Mouse (Mus musculus): Measurements from ENCODE around the gene Krt7.

The Krt7 gene

GRCm38 (mm10) chr15:101410775-101411174, at the start of gene Krt7:
Krt7 (plus strand) TSS chr15:101411043.
- DNase-seq (ENCODE audit: low spot score in 2 of 2): no peak

DNA sequence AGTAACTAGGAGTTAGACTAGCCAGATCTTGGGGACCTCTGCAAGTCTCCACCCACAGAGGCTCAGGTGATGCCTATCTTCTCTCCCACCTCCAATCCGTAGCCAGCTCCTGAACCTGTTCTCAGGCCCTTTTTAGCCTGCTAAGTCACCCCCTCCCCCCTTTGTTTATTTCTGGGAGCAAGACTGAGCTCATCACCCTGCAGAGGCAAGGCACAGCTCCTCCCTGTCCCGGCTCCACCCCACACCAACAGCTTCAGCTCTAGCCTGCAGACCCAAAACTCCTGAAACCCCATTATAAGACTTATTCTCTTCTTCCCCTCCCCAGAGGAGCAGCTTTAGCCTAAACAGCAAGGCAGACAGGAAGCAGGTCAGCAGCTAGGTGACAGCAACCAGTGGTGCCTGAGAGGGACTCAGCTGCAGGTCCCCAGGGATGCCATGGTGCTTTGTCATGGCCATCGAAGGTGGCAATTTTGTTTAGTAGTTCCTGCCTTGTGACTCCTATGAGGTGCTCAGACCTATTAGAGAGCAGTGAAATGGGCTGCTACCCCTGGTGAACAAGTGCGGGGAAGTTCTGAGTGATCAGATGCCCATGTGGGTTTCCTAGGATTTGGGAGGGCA, 48.3 kb upstream of the Krt7 start:
- no peak for DNase-seq (ENCODE audit: low spot score in 2 of 2)

DNA sequence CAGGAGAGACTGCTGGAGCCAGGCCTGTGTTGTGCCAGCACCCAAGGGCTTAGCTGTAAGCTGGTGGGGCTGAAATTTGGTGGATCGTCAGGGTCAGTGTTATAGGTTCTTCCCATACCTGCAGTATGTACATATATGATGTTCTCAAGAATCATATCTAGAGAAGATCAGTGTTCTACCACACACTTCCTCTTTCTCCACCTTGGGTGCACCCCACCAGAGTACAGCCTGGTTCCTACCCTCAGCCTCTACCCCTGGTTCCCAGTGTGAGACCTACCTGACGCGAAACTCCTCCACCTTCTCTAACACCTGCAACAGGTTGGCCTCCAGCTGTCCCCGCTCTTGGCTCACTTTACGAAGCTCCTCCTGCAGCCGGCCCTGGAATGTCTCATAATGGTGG, 46.9 kb upstream of the Krt7 start:
- no peak for DNase-seq (ENCODE audit: low spot score in 2 of 2)

GRCm38 (mm10) chr15:101364425-101364824, 46.4 kb upstream of the Krt7 start:
- no peak for DNase-seq (ENCODE audit: low spot score in 2 of 2)

GRCm38 (mm10) chr15:101364891-101365671, 45.8 kb upstream of the Krt7 start:
- DNase-seq (ENCODE audit: low spot score in 2 of 2): no peak

DNA sequence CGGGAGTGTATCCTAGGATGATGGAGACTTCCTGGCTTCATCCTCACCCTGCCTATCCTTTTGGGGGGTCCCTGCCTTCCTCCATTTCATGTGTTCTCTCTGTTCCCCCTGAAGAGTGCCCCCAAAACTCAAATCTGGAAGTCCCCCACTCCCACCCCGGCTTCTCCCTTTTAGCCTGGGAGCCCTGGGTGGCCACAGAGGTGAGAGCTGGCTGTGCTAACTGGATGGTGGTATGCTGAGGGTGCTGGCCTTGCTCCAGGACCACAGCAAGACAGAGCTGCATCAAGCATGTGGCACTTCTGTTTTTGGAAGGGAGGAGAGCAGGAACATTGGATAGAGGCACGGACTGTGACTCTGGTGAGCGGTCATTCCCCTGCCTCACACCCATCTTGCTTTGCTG, 45.1 kb upstream of the Krt7 start:
- DNase-seq (ENCODE audit: low spot score in 2 of 2): no peak

DNA sequence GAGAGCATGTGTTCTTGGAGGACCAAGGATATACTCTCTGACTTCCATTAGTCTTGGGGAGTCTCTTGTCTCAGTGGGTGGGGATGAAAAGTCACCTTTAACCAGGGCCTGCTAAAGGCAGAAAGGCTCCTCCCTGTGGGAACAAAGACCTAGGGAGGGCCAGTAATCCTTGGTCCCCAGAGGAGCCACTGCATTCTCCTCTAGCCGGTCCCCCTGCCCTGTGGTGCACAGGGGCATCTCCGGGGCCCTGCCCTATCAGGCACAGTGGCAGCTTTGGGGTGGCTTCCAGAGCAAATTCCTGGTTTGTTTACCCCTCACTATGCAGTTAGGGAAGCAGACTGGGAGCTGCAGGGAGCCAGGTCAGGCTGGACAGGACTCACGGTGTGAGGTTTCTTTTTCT, 44.4 kb upstream of the Krt7 start:
- DNase-seq (ENCODE audit: low spot score in 2 of 2): no peak

DNA sequence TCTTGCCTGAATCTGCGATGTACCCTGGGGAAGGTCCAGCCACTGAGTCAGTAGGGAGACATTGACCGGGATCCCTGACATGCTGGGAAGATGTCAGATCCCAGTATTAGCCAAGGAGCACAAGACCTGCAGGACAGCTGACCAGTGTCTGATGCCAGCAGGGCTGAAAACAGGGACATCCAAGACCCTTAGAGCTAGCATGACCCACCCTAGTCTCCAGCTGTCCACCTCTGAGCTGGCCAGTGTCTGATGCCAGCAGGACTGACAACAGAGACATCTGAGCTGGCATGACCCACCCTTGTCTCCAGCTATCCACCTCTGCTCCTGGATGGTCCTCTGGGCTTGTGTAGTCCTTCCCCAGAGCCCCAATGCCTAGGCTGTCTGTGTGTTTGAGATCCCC, 43.9 kb upstream of the Krt7 start:
- no peak for DNase-seq (ENCODE audit: low spot score in 2 of 2)

DNA sequence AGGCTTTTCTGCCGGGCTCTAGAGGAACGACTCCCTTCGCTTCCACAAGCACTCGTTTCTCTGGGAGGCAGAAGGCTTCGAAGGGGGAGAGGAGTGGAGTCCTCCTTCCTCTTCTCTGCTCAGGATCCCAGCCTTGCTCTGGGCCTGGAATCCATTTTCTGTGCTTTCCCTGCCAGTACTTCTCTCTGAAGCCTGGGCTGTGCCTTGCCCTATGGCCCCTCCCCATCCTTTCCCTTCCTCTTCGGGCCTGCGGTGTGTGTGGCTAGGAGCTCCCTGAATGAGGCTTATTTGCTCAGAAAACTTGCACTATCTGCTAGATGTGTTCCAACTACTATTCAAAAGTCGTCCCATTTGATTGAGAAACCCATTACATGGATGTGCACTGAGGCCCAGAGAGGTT, 43.3 kb upstream of the Krt7 start:
- no peak for DNase-seq (ENCODE audit: low spot score in 2 of 2)

- no peak for DNase-seq (ENCODE audit: low spot score in 2 of 2)
Observed at GRCm38 (mm10) chr15:101368015-101368414, 42.8 kb upstream of the Krt7 start.

DNA sequence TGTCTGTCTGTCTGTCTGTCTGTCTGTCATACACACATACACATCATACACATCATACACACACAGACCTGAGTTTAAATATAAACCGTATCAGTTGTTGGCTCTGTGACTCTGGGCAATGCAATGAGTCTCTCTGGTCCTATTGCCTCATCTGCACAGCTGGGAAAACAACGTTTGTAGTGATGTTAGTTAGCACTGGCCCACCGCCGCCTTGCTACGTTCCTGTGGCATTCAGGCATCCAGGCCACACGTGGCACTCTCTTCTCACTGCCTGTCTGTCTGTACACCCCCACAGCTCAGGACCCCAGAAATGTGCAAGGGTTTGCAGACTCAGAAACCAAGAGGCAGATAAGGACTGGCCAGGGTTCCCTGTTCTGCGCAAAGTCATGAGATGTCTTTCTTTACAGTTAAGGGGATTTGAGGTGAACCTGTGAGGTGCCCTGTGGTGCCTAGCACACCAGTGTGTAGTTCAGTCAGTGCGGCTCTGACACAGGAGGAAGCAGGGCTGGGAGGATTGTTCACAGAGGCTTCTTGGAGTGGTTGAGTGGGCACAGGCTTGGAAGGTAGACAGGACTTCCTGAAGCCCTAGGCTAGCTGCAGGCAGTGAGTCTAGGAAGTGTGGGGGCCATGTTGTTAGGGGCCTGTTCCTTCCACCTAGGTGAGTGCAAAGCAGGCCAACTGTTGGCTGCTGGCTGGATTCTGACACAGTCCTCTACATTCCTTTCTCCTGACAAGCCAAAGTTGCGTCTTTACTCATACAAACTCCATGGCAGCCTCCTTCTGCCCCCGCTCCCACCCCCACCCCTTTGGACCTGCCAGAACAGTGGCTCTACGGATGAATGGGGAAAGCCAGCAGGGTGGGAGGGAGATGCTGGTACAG, 42.1 kb upstream of the Krt7 start:
- DNase-seq (ENCODE audit: low spot score in 2 of 2): no peak

DNA sequence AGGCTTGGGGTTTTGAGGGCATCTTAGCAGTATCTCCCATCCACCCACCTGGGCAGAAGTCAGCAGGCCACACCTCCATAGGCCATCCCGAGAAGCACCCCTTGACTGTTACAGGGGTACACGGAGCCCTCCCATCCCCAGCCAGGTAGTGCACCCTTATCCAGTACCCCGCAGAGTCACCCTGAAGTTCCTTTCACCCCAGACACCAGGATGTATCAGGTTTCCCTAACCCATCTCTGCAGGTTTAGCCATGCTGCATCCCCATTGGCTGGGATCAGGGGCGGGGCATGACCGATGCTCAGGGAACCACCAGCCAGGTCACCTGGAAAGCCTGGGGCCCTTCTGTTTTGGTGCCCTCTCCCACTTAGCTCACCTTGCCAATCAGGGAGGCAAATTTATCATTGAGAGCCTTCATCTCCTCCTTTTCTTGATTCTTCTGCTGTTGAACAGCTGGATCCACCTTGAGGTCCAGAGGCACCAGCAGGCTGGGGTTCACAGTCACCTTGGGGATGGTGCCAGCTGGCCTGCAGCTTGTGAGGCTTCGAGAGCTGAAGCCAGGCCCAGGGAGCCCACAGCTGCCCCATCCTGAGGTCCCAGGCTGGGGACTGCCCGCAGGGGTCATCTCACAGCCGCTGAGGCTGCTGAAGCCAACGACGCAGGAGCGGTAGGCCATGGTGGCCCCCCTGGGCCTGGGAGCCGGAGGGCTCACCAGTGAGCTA, 41.3 kb upstream of the Krt7 start:
- no peak for DNase-seq (ENCODE audit: low spot score in 2 of 2)

GRCm38 (mm10) chr15:101370101-101370911, 40.5 kb upstream of the Krt7 start, which contains the start of gene Krt80:
Krt80 (minus strand) TSS chr15:101370162.
- DNase-seq (ENCODE audit: low spot score in 2 of 2): no peak

GRCm38 (mm10) chr15:101371141-101371985, 39.5 kb upstream of the Krt7 start:
- no peak for DNase-seq (ENCODE audit: low spot score in 2 of 2)

GRCm38 (mm10) chr15:101372131-101372977, 38.5 kb upstream of the Krt7 start:
- no peak for DNase-seq (ENCODE audit: low spot score in 2 of 2)

DNA sequence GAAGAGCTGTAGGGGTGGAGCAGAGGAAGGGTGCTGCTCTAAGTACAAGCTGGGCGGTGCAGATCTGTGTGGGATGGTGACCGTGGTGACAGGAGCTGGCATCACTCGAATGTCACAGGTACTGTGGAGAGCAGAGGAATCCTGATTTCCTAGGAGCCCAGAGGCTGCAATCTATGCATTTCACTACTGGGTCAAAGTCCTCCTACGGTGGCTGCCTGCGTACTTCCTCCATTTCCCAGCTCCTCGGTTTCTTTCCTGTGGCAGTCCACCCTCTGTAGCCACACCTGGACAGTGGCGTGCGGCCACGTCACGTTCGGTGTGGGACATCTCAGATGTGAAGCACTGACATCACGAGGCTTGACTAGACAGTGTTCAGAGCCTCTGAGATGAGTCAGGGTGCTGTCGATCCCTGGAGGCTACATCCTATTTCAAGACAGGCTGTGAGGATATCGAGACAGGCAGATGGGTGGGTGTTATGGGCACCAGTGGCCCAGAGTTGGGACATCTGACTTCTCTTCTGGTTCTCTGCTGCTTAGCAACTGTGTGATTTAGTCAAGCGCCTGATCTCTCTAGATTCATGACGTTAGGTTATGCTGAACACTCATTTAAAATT, 37.5 kb upstream of the Krt7 start:
- DNase-seq (ENCODE audit: low spot score in 2 of 2): no peak

GRCm38 (mm10) chr15:101374879-101375278, 36.0 kb upstream of the Krt7 start:
- DNase-seq (ENCODE audit: low spot score in 2 of 2): no peak

GRCm38 (mm10) chr15:101375956-101376775, 34.7 kb upstream of the Krt7 start:
- DNase-seq (ENCODE audit: low spot score in 2 of 2): no peak
